Mouse (Mus musculus): ENCODE data around the gene Nr3c2. TPM values are rescaled to one million over a fixed set of nuclear protein-coding genes. Genes with fewer than 3 reads are reported as not detected.

The Nr3c2 gene
- polyA plus RNA-seq, 1 experiment from 2014 or later, result 5.0 TPM

GRCm38 (mm10) chr8:76977907-76978306 is 78.7 kb downstream of the Nr3c2 start:
- Histone ChIP-seq H3K4me1 (replicated peaks) (peaks cover 4% of the 10 kb centered on the region), H3K27me3 (no peaks in the 10 kb centered on the region), H3K36me3 (no peaks in the 10 kb centered on the region), H3K27ac (no peak overlapping the region), H3K9me3 (replicated peaks) (no peaks in the 10 kb centered on the region), H3K9ac (no peak overlapping the region), H3K4me2 (no peak overlapping the region), H3K4me3 (no peak overlapping the region)
- no peak for ATAC-seq (replicated peaks; ENCODE audit: insufficient number of reproducible peaks, insufficient read depth, low FRiP score, low read depth)
- 81% methylated on average over 4 of the region's 4 CpGs for WGBS

GRCm38 (mm10) chr8:76984082-76984481 is 84.8 kb downstream of the Nr3c2 start:
- H3K4me1 ChIP-seq (replicated peaks), result peaks cover 10% of the 10 kb centered on the region
- ATAC-seq (replicated peaks; ENCODE audit: insufficient number of reproducible peaks, insufficient read depth, low FRiP score, low read depth), result peak; percentile 58; the same call in 1 of the 2 replicates

GRCm38 (mm10) chr8:76984851-76985250 is 85.6 kb downstream of the Nr3c2 start:
- H3K27me3 ChIP-seq, result no peaks in the 10 kb centered on the region
- WGBS, result 66% methylated on average over 5 of the region's 5 CpGs
- ATAC-seq (replicated peaks; ENCODE audit: insufficient number of reproducible peaks, insufficient read depth, low FRiP score, low read depth), result no peak
- H3K27ac ChIP-seq, result no peak overlapping the region; the same call in 1 of the 2 replicates
- no peaks in the 10 kb centered on the region for H3K9me3 ChIP-seq (replicated peaks)
- H3K9ac ChIP-seq, result no peak overlapping the region
- no peak overlapping the region for H3K4me3 ChIP-seq
- peak overlapping the region; percentile 8; the same call in 1 of the 2 replicates for H3K4me2 ChIP-seq
- H3K4me1 ChIP-seq (replicated peaks), result peaks cover 10% of the 10 kb centered on the region
- H3K36me3 ChIP-seq, result no peaks in the 10 kb centered on the region

More at GRCm38 (mm10) chr8:76984082-76984481, 84.8 kb downstream of the Nr3c2 start:
- Histone ChIP-seq H3K36me3 (no peaks in the 10 kb centered on the region), H3K4me2 (no peak overlapping the region), H3K4me3 (no peak overlapping the region), H3K27me3 (no peaks in the 10 kb centered on the region), H3K9me3 (replicated peaks) (no peaks in the 10 kb centered on the region), H3K27ac (no peak overlapping the region), H3K9ac (no peak overlapping the region)

GRCm38 (mm10) chr8:76987876-76988275 is 88.6 kb downstream of the Nr3c2 start:
- 60% methylated on average over 3 of the region's 3 CpGs for WGBS
- no peaks in the 10 kb centered on the region for H3K27me3 ChIP-seq
- no peak overlapping the region for H3K4me3 ChIP-seq
- no peak for ATAC-seq (replicated peaks; ENCODE audit: insufficient number of reproducible peaks, insufficient read depth, low FRiP score, low read depth)
- H3K4me1 ChIP-seq (replicated peaks), result peaks cover 10% of the 10 kb centered on the region
- H3K36me3 ChIP-seq, result no peaks in the 10 kb centered on the region
- H3K9ac ChIP-seq, result no peak overlapping the region
- H3K4me2 ChIP-seq, result no peak overlapping the region
- H3K27ac ChIP-seq, result no peak overlapping the region
- H3K9me3 ChIP-seq (replicated peaks), result no peaks in the 10 kb centered on the region

GRCm38 (mm10) chr8:76998276-76998675 is 99.0 kb downstream of the Nr3c2 start:
- ATAC-seq (replicated peaks; ENCODE audit: insufficient number of reproducible peaks, insufficient read depth, low FRiP score, low read depth), result no peak
- no peaks in the 10 kb centered on the region for H3K9me3 ChIP-seq (replicated peaks)

GRCm38 (mm10) chr8:77009425-77009824 is 110.2 kb downstream of the Nr3c2 start:
- Histone ChIP-seq H3K27me3 (no peaks in the 10 kb centered on the region), H3K27ac (no peak overlapping the region), H3K4me3 (no peak overlapping the region), H3K9ac (no peak overlapping the region), H3K36me3 (no peaks in the 10 kb centered on the region), H3K9me3 (replicated peaks) (no peaks in the 10 kb centered on the region), H3K4me1 (replicated peaks) (no peaks in the 10 kb centered on the region; the same call in 1 of the 2 replicates), H3K4me2 (no peak overlapping the region)
- 58% methylated on average over 10 of the region's 10 CpGs for WGBS
- no peak for ATAC-seq (replicated peaks; ENCODE audit: insufficient number of reproducible peaks, insufficient read depth, low FRiP score, low read depth)

More at GRCm38 (mm10) chr8:76998276-76998675, 99.0 kb downstream of the Nr3c2 start:
- Histone ChIP-seq H3K4me1 (replicated peaks) (no peaks in the 10 kb centered on the region), H3K4me3 (no peak overlapping the region), H3K4me2 (no peak overlapping the region), H3K9ac (no peak overlapping the region), H3K27me3 (no peaks in the 10 kb centered on the region), H3K36me3 (no peaks in the 10 kb centered on the region), H3K27ac (no peak overlapping the region)
- WGBS, result 70% methylated on average over 4 of the region's 4 CpGs

- H3K36me3 ChIP-seq, result no peaks in the 10 kb centered on the region
- no peaks in the 10 kb centered on the region for H3K27me3 ChIP-seq
- H3K9ac ChIP-seq, result no peak overlapping the region
- ATAC-seq (replicated peaks; ENCODE audit: insufficient number of reproducible peaks, insufficient read depth, low FRiP score, low read depth), result no peak
- H3K4me1 ChIP-seq (replicated peaks), result no peaks in the 10 kb centered on the region; the same call in 1 of the 2 replicates
- H3K4me2 ChIP-seq, result no peak overlapping the region
- H3K9me3 ChIP-seq (replicated peaks), result no peaks in the 10 kb centered on the region
- no peak overlapping the region for H3K27ac ChIP-seq
- no peak overlapping the region for H3K4me3 ChIP-seq
- 78% methylated on average over 3 of the region's 3 CpGs for WGBS
Measured at GRCm38 (mm10) chr8:77011985-77012384, 112.7 kb downstream of the Nr3c2 start.

- no peak overlapping the region for H3K4me2 ChIP-seq
- H3K4me1 ChIP-seq (replicated peaks), result no peaks in the 10 kb centered on the region; the same call in 1 of the 2 replicates
- 76% methylated on average over 6 of the region's 6 CpGs for WGBS
- H3K36me3 ChIP-seq, result no peaks in the 10 kb centered on the region
- no peak for ATAC-seq (replicated peaks; ENCODE audit: insufficient number of reproducible peaks, insufficient read depth, low FRiP score, low read depth)
- no peaks in the 10 kb centered on the region for H3K27me3 ChIP-seq
- H3K9me3 ChIP-seq (replicated peaks), result no peaks in the 10 kb centered on the region
- H3K27ac ChIP-seq, result no peak overlapping the region
- no peak overlapping the region for H3K4me3 ChIP-seq
- no peak overlapping the region for H3K9ac ChIP-seq
Measured at GRCm38 (mm10) chr8:77012641-77013040, 113.4 kb downstream of the Nr3c2 start.

- H3K9me3 ChIP-seq (replicated peaks), result no peaks in the 10 kb centered on the region
- ATAC-seq (replicated peaks; ENCODE audit: insufficient number of reproducible peaks, insufficient read depth, low FRiP score, low read depth), result no peak
- no peak overlapping the region for H3K4me2 ChIP-seq
- H3K27me3 ChIP-seq, result no peaks in the 10 kb centered on the region
- no peak overlapping the region for H3K4me3 ChIP-seq
- no peaks in the 10 kb centered on the region for H3K36me3 ChIP-seq
- no peak overlapping the region for H3K27ac ChIP-seq
- 92% methylated on average over 3 of the region's 3 CpGs for WGBS
- no peak overlapping the region for H3K9ac ChIP-seq
- no peaks in the 10 kb centered on the region for H3K4me1 ChIP-seq (replicated peaks)
Measured at GRCm38 (mm10) chr8:77016713-77017112, 117.5 kb downstream of the Nr3c2 start.

GRCm38 (mm10) chr8:77023837-77024710 is 124.8 kb downstream of the Nr3c2 start:
- H3K9ac ChIP-seq, result no peak overlapping the region
- WGBS, result 51% methylated on average over 13 of the region's 13 CpGs
- no peak overlapping the region for H3K27ac ChIP-seq
- no peak overlapping the region for H3K4me2 ChIP-seq
- no peaks in the 10 kb centered on the region for H3K27me3 ChIP-seq
- no peaks in the 10 kb centered on the region for H3K36me3 ChIP-seq
- ATAC-seq (replicated peaks; ENCODE audit: insufficient number of reproducible peaks, insufficient read depth, low FRiP score, low read depth), result no peak
- no peaks in the 10 kb centered on the region for H3K4me1 ChIP-seq (replicated peaks)
- H3K4me3 ChIP-seq, result no peak overlapping the region
- H3K9me3 ChIP-seq (replicated peaks), result no peaks in the 10 kb centered on the region

- Histone ChIP-seq H3K4me2 (no peak overlapping the region), H3K27me3 (no peaks in the 10 kb centered on the region), H3K4me1 (replicated peaks) (no peaks in the 10 kb centered on the region), H3K4me3 (no peak overlapping the region), H3K27ac (no peak overlapping the region), H3K36me3 (no peaks in the 10 kb centered on the region), H3K9ac (no peak overlapping the region), H3K9me3 (replicated peaks) (no peaks in the 10 kb centered on the region)
- ATAC-seq (replicated peaks; ENCODE audit: insufficient number of reproducible peaks, insufficient read depth, low FRiP score, low read depth), result no peak
- 86% methylated on average over 3 of the region's 3 CpGs for WGBS
Measured at GRCm38 (mm10) chr8:77031213-77031612, 132.0 kb downstream of the Nr3c2 start.
